Mouse (Mus musculus): ENCODE measurements around the gene Kcna4. TPM values are rescaled to one million over a fixed set of nuclear protein-coding genes. Genes with fewer than 3 reads are reported as not detected.

Kcna4 gene
- not detected in 2 replicates for total RNA-seq (2015)
- total RNA-seq (2017), result not detected in 2 replicates

- ATAC-seq (ENCODE audit: poor library complexity, severe bottlenecking), result peak; percentile 63
Observed at GRCm38 (mm10) chr2:107289990-107290696, at the start of gene Kcna4. Gene Kcna4 (plus strand): TSS chr2:107290639.

GRCm38 (mm10) chr2:107258091-107258490 is 32.3 kb upstream of the Kcna4 start:
- ATAC-seq (ENCODE audit: poor library complexity, severe bottlenecking), result no peak

DNA sequence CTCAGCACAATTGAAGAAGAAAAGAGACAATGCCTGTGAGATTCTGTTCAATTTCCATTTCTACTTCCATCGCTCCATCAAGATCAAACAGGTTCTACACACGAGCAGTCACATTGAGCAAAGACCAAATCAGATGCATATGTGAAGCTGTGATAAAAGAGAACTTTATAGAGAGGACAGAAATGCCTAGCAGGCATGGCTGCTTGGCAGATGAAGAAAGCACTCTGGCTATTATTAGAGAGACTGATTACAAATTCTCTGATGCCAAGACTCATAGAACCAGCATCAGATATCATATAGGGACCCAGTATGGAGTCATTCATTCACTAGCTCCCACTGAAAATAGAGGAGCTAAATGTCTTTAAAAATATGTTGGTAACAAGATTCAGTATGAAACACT is 24.2 kb upstream of the Kcna4 start:
- no peak for ATAC-seq (ENCODE audit: poor library complexity, severe bottlenecking)

DNA sequence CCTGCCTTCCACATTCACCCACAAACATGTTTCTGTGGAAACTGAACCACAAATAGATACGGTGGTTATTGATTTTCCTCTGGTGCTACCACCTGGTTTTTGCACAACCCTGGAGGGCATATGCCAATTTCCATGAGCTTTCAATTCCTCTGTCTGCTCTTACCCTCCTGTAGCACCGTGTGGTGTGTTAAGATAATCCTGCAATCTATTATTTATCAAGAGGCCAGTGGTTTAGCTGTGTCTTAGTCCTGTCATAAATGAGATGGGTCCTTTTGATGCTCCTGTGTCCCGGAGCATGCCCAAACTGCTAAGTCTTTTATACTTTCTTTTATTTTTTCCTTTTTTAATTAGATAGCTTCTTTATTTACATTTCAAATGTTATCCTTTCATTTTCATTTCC is 20.4 kb upstream of the Kcna4 start:
- ATAC-seq (ENCODE audit: poor library complexity, severe bottlenecking), result no peak

DNA sequence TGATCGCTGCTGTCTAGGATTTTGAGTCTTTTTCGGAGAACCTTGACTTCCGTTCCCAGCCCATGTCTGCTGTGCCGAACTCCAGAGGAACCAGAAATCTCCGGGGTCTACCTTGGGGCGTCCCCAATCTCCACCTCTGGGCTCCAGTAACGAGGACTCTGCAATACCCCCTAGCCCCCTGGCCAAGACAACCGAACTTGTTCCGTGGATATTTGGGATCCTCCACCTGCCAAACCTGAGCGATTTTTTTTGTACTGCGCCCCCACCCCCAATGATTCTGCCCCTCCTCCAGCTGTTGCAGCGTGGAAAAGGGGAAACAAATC is 219 bp downstream of the Kcna4 start:
- no peak for ATAC-seq (ENCODE audit: poor library complexity, severe bottlenecking)

GRCm38 (mm10) chr2:107291142-107291541 is 703 bp downstream of the Kcna4 start:
- ATAC-seq (ENCODE audit: poor library complexity, severe bottlenecking), result no peak

- no peak for ATAC-seq (ENCODE audit: poor library complexity, severe bottlenecking)
Observed at GRCm38 (mm10) chr2:107294521-107294920, 4.1 kb downstream of the Kcna4 start.

GRCm38 (mm10) chr2:107301886-107302285 is 11.4 kb downstream of the Kcna4 start:
- 0 out of 2 replicates have a peak, but pooled peaks have one; percentile 33 for ATAC-seq (ENCODE audit: poor library complexity, severe bottlenecking)

GRCm38 (mm10) chr2:107304707-107305106 is 14.3 kb downstream of the Kcna4 start:
- no peak for ATAC-seq (ENCODE audit: poor library complexity, severe bottlenecking)

GRCm38 (mm10) chr2:107306077-107306476 is 15.6 kb downstream of the Kcna4 start:
- ATAC-seq (ENCODE audit: poor library complexity, severe bottlenecking), result no peak

DNA sequence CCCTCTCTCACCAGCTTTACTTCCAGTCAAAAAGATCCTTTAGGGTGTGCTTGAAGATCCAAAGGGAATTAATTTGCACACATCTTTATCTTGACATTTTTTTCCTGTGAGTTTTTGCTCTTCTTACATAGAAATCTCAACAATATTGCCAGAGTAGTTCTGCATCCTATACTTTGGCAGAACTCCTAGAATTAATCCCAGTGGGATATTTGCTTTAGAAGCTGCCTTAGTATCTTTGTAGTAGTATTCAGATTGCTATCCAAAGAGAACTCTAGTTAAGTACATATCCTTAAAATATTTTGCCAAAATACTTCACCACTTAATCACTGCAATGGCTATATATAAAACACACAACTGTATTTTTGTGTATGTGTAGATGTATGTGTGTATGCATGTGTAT is 28.2 kb downstream of the Kcna4 start:
- no peak for ATAC-seq (ENCODE audit: poor library complexity, severe bottlenecking)

DNA sequence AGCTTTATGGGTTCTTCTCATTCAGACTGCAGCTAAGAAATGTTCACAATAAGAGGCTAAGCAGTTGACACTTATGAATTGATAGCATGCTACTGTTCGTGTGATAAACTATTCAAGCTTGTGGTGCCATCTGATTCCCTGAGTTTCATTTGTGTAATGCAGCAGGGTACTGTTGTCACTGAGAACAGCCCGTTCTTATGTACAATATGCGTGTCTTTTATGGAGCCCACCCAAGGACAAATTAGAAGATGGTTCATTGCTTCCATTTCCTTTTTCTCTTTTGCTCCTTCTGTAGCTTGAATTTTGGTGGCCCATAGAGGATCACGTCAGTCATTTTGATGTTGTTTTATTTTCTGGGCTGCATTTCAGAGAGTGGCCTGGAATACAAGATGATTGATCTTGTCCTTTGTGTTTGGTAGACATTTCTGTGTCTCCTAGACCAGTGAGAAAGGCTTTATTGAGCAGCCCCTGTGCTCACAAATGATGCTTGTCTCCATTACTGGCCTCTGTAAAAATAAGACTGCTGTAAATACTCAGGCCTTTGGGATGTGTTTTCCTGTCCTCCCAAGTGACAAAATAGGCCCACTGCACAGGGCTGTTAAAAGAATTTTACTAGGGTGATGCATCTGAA is 31.3 kb downstream of the Kcna4 start:
- ATAC-seq (ENCODE audit: poor library complexity, severe bottlenecking), result no peak

GRCm38 (mm10) chr2:107324090-107324489 is 33.7 kb downstream of the Kcna4 start:
- no peak for ATAC-seq (ENCODE audit: poor library complexity, severe bottlenecking)

- no peak for ATAC-seq (ENCODE audit: poor library complexity, severe bottlenecking)
Observed at GRCm38 (mm10) chr2:107327276-107327675, 36.8 kb downstream of the Kcna4 start.

- ATAC-seq (ENCODE audit: poor library complexity, severe bottlenecking), result no peak
Observed at GRCm38 (mm10) chr2:107341291-107341690, 50.9 kb downstream of the Kcna4 start.

- ATAC-seq (ENCODE audit: poor library complexity, severe bottlenecking), result no peak
Observed at GRCm38 (mm10) chr2:107344807-107345206, 54.4 kb downstream of the Kcna4 start.

GRCm38 (mm10) chr2:107345299-107345698 is 54.9 kb downstream of the Kcna4 start:
- ATAC-seq (ENCODE audit: poor library complexity, severe bottlenecking), result no peak

Other genes with a start within 250 kb of the Kcna4 start
- not detected in 2 replicates for gene Fshb, start 231.0 kb upstream of the Kcna4 start, total RNA-seq (2015)
- not detected in 2 replicates for gene Fshb, start 231.0 kb upstream of the Kcna4 start, total RNA-seq (2017)